Mouse (Mus musculus) limb, embryonic 14.5 days (tissue): ENCODE data around the gene Tubgcp2. TPM values are rescaled to one million over a fixed set of nuclear protein-coding genes. Genes with fewer than 3 reads are reported as not detected.

Source experiments
- ATAC-seq: fragments of 200-750 bp; cut with Nextera tagmentation; 2 replicates; pipeline ENCODE4 v1.8.0; 2017; ENCODE audit warnings: low read depth, moderate number of reproducible peaks, moderate TSS enrichment; ENCODE audit not compliant: low FRiP score
- DNase-seq: peaks from one replicate; pipeline ENCODE4 v3.0.0-alpha.2; 2015; ENCODE audit warnings: low spot score
- H3K27ac ChIP-seq: fragments of 300-500 bp; sonication (generic); replicated peaks from 2 replicates; pipeline ENCODE4 v1.5.1; 2014; ENCODE audit warnings: low read depth, mild to moderate bottlenecking, low read length, moderate library complexity, mixed read lengths
- H3K27me3 ChIP-seq: fragments of 300-500 bp; sonication (generic); 2 replicates; pipeline ENCODE4 v1.6.1; 2014; ENCODE audit warnings: low read length, mixed read lengths; ENCODE audit not compliant: control insufficient read depth, insufficient read depth
- H3K36me3 ChIP-seq: fragments of 300-500 bp; sonication (generic); 2 replicates; pipeline ENCODE4 v1.6.1; 2014; ENCODE audit warnings: mild to moderate bottlenecking, low read length, moderate library complexity, mixed read lengths; ENCODE audit not compliant: control insufficient read depth, insufficient read depth
- H3K4me1 ChIP-seq: fragments of 300-500 bp; sonication (generic); 2 replicates; pipeline ENCODE4 v1.6.1; 2014; ENCODE audit warnings: antibody characterized with exemption, low read length, mixed read lengths; ENCODE audit not compliant: control insufficient read depth, insufficient read depth
- H3K4me2 ChIP-seq: fragments of 300-500 bp; sonication (generic); replicated peaks from 2 replicates; pipeline ENCODE4 v1.6.1; 2014; ENCODE audit warnings: low read depth, mild to moderate bottlenecking, low read length, moderate library complexity; ENCODE audit not compliant: severe bottlenecking
- H3K4me3 ChIP-seq: fragments of 300-500 bp; sonication (generic); replicated peaks from 2 replicates; pipeline ENCODE4 v1.5.1; 2014; ENCODE audit warnings: low read length
- H3K9ac ChIP-seq: fragments of 300-500 bp; sonication (generic); 2 replicates; pipeline ENCODE4 v1.6.1; 2014; ENCODE audit warnings: mild to moderate bottlenecking, low read depth, low read length, moderate library complexity; ENCODE audit not compliant: severe bottlenecking
- H3K9me3 ChIP-seq: fragments of 300-500 bp; sonication (generic); 2 replicates; pipeline ENCODE4 v1.6.1; 2016; ENCODE audit warnings: low read length; ENCODE audit not compliant: control insufficient read depth
- POLR2A ChIP-seq: fragments of 200-500 bp; IDR thresholded peaks from 2 replicates; pipeline ENCODE4 v1.8.0; 2012; ENCODE audit warnings: inconsistent platforms, mild to moderate bottlenecking, moderate library complexity, borderline replicate concordance; ENCODE audit not compliant: insufficient read depth, insufficient read length; ENCODE audit errors: extremely low read depth
- WGBS: fragments of 180-500 bp; shearing (Covaris S2); extraction: QIAGEN DNeasy Blood & Tissue Kit; methylation state at CpG from one replicate; pipeline ENCODE4 v1.1.7; 2014; 5-methylcytosine and 5-hydroxymethylcytosine counted together
- microRNA counts: library from miRNA; unstranded; fragments of <30 nt; microRNA quantifications from one replicate; lab custom pipeline; 2016
- microRNA-seq: library from miRNA; unstranded; fragments of <30 nt; microRNA quantifications from one replicate; pipeline ENCODE4, GENCODE M21; 2016
- polyA plus RNA-seq, 2 experiments: library from polyadenylated mRNA; depleted of rRNA in 1 of 2; stranded (reverse) in 1 of 2; unstranded in 1 of 2; fragments of >200 nt; fragmentation: Nextera tagmentation in 1 of 2; extraction: Ambion mirVana in 1 of 2; gene quantifications; 2 replicates each; pipeline versions ENCODE4 v1.2.1 to v1.2.3; 2012 to 2014

Gene Tubgcp2
- polyA plus RNA-seq, 2 experiments: 58.8 to 69.1 TPM

DNA sequence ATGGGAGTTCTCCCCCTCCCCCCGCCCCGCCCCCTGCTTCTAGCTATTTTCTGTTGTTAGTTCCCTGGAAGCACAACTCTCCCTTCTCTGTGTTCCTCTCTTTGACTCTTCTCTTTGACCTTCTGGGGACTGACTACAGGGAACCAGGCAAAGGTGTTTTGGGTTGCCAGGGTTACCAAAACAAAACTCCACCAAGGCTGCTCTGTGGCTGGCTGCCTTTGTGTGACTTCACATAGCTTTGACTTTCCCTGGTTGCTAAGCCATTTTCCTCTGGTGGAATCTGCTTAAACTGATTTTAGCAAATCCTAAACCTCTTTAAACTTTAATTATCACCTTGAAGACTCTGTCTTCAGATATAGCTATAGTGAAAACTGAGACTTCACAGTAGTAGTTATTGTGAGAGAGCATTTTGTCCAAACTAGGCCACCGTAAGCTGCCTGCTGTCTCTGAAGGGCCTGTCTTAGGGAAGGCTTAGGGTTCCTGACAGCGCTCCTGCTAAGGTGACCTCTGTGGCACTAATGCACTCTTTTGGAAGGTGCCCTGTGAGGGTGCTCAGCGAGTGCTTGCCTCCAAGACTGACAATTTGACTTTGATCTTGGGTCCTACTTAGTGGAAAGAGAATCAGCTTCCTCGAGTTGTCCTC is 84.4 kb downstream of the Tubgcp2 start:
- no peaks in the 10 kb centered on the region for H3K4me1 ChIP-seq
- DNase-seq: no peak
- H3K9ac ChIP-seq: no peak overlapping the region
- no peaks in the 10 kb centered on the region for H3K36me3 ChIP-seq
- no peak overlapping the region for H3K4me3 ChIP-seq
- TF ChIP-seq POLR2A: no peak
- no peak overlapping the region for H3K4me2 ChIP-seq
- no peak for ATAC-seq
- no peak overlapping the region for H3K27ac ChIP-seq
- no peaks in the 10 kb centered on the region for H3K9me3 ChIP-seq
- 64% methylated on average over 6 of the region's 6 CpGs for WGBS
- peaks cover 27% of the 10 kb centered on the region for H3K27me3 ChIP-seq

DNA sequence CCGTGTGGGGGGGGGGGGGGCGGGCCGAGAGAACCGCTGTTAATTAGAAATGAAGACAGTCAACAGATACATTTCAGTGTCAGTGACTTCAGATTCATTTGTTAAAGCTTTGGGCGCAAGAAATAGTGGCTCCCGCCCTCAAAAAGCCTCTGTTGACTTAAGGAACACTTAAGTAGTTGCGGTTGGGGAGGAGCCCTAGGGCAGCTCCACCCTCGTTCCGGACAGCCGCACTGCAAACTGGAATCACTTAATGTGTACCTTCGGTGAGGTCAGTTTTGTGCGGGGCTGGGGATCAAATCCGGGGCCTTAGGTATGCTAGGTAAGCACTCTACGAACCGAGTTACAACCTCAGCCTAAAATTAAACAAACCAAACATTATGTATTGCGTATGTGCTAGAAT is 85.4 kb downstream of the Tubgcp2 start:
- ATAC-seq: no peak
- H3K36me3 ChIP-seq: no peaks in the 10 kb centered on the region
- no peak for TF ChIP-seq POLR2A
- peak overlapping the region; percentile 49 for H3K9ac ChIP-seq
- H3K4me2 ChIP-seq: peak overlapping the region; percentile 73
- no peaks in the 10 kb centered on the region for H3K9me3 ChIP-seq
- H3K27ac ChIP-seq: peak overlapping the region; percentile 35; the same call in 1 of the 2 replicates
- DNase-seq: no peak
- no peaks in the 10 kb centered on the region for H3K4me1 ChIP-seq
- H3K4me3 ChIP-seq: peak overlapping the region; percentile 53
- WGBS: 4% methylated on average over 14 of the region's 16 CpGs
- peaks cover 34% of the 10 kb centered on the region for H3K27me3 ChIP-seq

DNA sequence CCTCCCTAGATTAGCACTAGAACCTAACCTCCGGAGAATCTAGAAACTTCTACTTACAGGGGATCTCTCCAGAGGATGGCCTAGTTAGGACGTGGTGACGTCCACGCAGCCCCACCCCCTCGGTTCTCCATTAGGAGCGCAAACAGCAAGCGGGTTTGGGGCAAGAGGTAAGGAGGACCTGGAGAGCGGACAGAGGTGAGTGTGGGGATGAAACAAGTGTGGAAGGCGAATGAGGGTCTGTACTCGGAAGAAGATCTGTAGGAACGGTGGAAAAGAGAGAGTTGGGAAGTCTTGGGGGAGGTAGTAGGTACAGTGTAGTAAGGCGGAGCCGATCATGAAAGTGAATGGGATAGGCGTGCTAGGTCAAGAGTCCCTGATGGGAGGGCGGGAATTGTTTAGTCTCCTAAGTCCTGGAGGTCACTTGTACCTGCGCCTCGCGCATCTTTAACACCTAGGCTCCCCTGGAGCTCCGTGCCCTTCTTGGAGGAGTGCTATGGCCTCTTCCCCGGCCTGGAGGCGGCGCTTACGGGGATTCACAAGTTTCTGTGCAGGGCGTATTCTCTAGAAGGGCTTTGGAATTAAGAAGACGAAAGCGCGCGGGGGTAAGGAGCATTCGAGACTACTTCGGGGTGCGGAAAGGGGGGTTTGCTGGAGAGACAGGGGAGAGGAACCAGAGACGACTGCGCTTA is 86.0 kb downstream of the Tubgcp2 start:
- Histone ChIP-seq H3K9me3 (no peaks in the 10 kb centered on the region), H3K27me3 (peaks cover 40% of the 10 kb centered on the region), H3K4me3 (peak overlapping the region; percentile 53), H3K27ac (peak overlapping the region; percentile 35; the same call in 1 of the 2 replicates), H3K4me1 (no peaks in the 10 kb centered on the region), H3K4me2 (peak overlapping the region; percentile 73), H3K36me3 (no peaks in the 10 kb centered on the region), H3K9ac (peak overlapping the region; percentile 49)
- ATAC-seq (peak; percentile 79), DNase-seq (peak; percentile 53)
- 0 out of 2 replicates have a peak, but pooled peaks have one; percentile 15 for TF ChIP-seq POLR2A
- under 1% methylated on average over 33 of the region's 33 CpGs for WGBS

GRCm38 (mm10) chr7:139949893-139950282 is 86.6 kb downstream of the Tubgcp2 start:
- peak overlapping the region; percentile 49 for H3K9ac ChIP-seq
- no peaks in the 10 kb centered on the region for H3K4me1 ChIP-seq
- no peak overlapping the region for H3K27ac ChIP-seq
- WGBS: under 1% methylated on average over 15 of the region's 15 CpGs
- H3K4me2 ChIP-seq: peak overlapping the region; percentile 73
- no peaks in the 10 kb centered on the region for H3K36me3 ChIP-seq
- DNase-seq (peak; percentile 72), ATAC-seq (peak; percentile 88)
- TF ChIP-seq POLR2A: no peak
- peaks cover 44% of the 10 kb centered on the region for H3K27me3 ChIP-seq
- no peaks in the 10 kb centered on the region for H3K9me3 ChIP-seq
- H3K4me3 ChIP-seq: peak overlapping the region; percentile 53

DNA sequence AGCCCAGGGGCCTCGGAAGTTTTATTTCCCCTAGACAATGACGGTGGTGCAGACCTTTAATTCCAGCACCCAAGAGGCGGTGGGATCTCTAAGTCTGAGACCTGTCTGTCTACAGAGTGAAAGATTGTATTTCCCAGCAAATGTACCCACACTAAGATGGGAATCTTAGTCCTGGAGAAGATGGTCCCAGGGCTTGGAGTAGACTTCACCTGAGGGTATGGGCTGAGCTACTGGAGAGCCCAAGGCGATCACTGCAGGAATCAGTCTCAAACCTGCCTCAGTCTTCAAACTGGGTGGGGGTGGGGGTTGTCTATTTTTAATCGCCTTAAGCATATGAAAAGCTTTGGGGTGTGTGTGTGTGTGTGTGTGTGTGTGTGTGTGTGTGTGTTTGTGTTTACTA is 90.4 kb downstream of the Tubgcp2 start:
- Histone ChIP-seq H3K4me3 (no peak overlapping the region), H3K9me3 (no peaks in the 10 kb centered on the region), H3K36me3 (no peaks in the 10 kb centered on the region), H3K27ac (no peak overlapping the region), H3K4me2 (no peak overlapping the region), H3K27me3 (peaks cover 69% of the 10 kb centered on the region), H3K4me1 (no peaks in the 10 kb centered on the region), H3K9ac (no peak overlapping the region)
- WGBS: 29% methylated on average over 5 of the region's 5 CpGs
- no peak for TF ChIP-seq POLR2A
- ATAC-seq: no peak
- no peak for DNase-seq

MicroRNAs encoded within 50 kb of the gene (microRNA counts, 519-probe panel; counts per million panel counts)
- 1,743 counts per million, percentile 17 among the panel's probes with 10 or more counts for microRNA mmu-miR-202-3p (lab: Ali Mortazavi, UCI)
- microRNA mmu-miR-202-5p (lab: Ali Mortazavi, UCI): 2,465 counts per million, percentile 41 among the panel's probes with 10 or more counts

Small RNA genes lying within 50 kb of the gene (microRNA-seq; reads per million reads assigned to microRNA genes)
- gene Mir202: not detected
- not detected for gene Mir7062
- not detected for gene mmu-mir-7686

Other genes starting within 250 kb of the Tubgcp2 start
- gene Adgra1, start 202.5 kb downstream of the Tubgcp2 start, polyA plus RNA-seq (2012; rRNA removed): 0.16 and 0.19 TPM in 2 replicates
- gene Adgra1, start 202.5 kb downstream of the Tubgcp2 start, polyA plus RNA-seq (2014; fragmentation: Nextera tagmentation; extraction: Ambion mirVana): 0.40 and 0.57 TPM in 2 replicates
- gene Kndc1, start 142.0 kb downstream of the Tubgcp2 start, polyA plus RNA-seq (2012; rRNA removed): 0.35 and 0.45 TPM in 2 replicates
- gene Kndc1, start 142.0 kb downstream of the Tubgcp2 start, polyA plus RNA-seq (2014; fragmentation: Nextera tagmentation; extraction: Ambion mirVana): 0.10 and 0.22 TPM in 2 replicates
- gene Utf1, start 92.9 kb downstream of the Tubgcp2 start, polyA plus RNA-seq (2012; rRNA removed): 0.10 and 0.11 TPM in 2 replicates
- 0.15 TPM in 1 of 2 replicates, not detected in the other for gene Utf1, start 92.9 kb downstream of the Tubgcp2 start, polyA plus RNA-seq (2014; fragmentation: Nextera tagmentation; extraction: Ambion mirVana)
- gene 6430531B16Rik, start 57.9 kb downstream of the Tubgcp2 start, polyA plus RNA-seq (2012; rRNA removed): 0.08 and 0.40 TPM in 2 replicates
- gene 6430531B16Rik, start 57.9 kb downstream of the Tubgcp2 start, polyA plus RNA-seq (2014; fragmentation: Nextera tagmentation; extraction: Ambion mirVana): 0.75 TPM in 1 of 2 replicates, not detected in the other
- 8.8 and 9.5 TPM in 2 replicates for gene Adam8, start 44.1 kb downstream of the Tubgcp2 start, polyA plus RNA-seq (2012; rRNA removed)
- 1.8 and 2.2 TPM in 2 replicates for gene Adam8, start 44.1 kb downstream of the Tubgcp2 start, polyA plus RNA-seq (2014; fragmentation: Nextera tagmentation; extraction: Ambion mirVana)
- gene Zfp511, start 278 bp downstream of the Tubgcp2 start, polyA plus RNA-seq (2012; rRNA removed): 58.3 and 75.1 TPM in 2 replicates
- 37.2 and 41.1 TPM in 2 replicates for gene Zfp511, start 278 bp downstream of the Tubgcp2 start, polyA plus RNA-seq (2014; fragmentation: Nextera tagmentation; extraction: Ambion mirVana)
- gene Msx3, start 12.4 kb upstream of the Tubgcp2 start, polyA plus RNA-seq (2012; rRNA removed): not detected in 2 replicates
- gene Msx3, start 12.4 kb upstream of the Tubgcp2 start, polyA plus RNA-seq (2014; fragmentation: Nextera tagmentation; extraction: Ambion mirVana): not detected in 2 replicates
- 0.46 and 0.65 TPM in 2 replicates for gene Caly, start 45.9 kb upstream of the Tubgcp2 start, polyA plus RNA-seq (2012; rRNA removed)
- 0.69 and 0.77 TPM in 2 replicates for gene Caly, start 45.9 kb upstream of the Tubgcp2 start, polyA plus RNA-seq (2014; fragmentation: Nextera tagmentation; extraction: Ambion mirVana)
- gene Prap1, start 56.7 kb upstream of the Tubgcp2 start, polyA plus RNA-seq (2012; rRNA removed): 0.80 and 13.6 TPM in 2 replicates
- gene Prap1, start 56.7 kb upstream of the Tubgcp2 start, polyA plus RNA-seq (2014; fragmentation: Nextera tagmentation; extraction: Ambion mirVana): 0.33 TPM in 1 of 2 replicates, not detected in the other
- gene Fuom, start 65.8 kb upstream of the Tubgcp2 start, polyA plus RNA-seq (2012; rRNA removed): 30.3 TPM in 2 replicates
- gene Fuom, start 65.8 kb upstream of the Tubgcp2 start, polyA plus RNA-seq (2014; fragmentation: Nextera tagmentation; extraction: Ambion mirVana): 28.3 and 28.8 TPM in 2 replicates
- gene Paox, start 79.1 kb upstream of the Tubgcp2 start, polyA plus RNA-seq (2012; rRNA removed): 12.6 and 13.5 TPM in 2 replicates
- 17.8 and 19.4 TPM in 2 replicates for gene Paox, start 79.1 kb upstream of the Tubgcp2 start, polyA plus RNA-seq (2014; fragmentation: Nextera tagmentation; extraction: Ambion mirVana)
- gene Echs1, start 79.8 kb upstream of the Tubgcp2 start, polyA plus RNA-seq (2012; rRNA removed): 78.1 and 127 TPM in 2 replicates
- gene Echs1, start 79.8 kb upstream of the Tubgcp2 start, polyA plus RNA-seq (2014; fragmentation: Nextera tagmentation; extraction: Ambion mirVana): 153 and 159 TPM in 2 replicates
- 26.5 and 28.8 TPM in 2 replicates for gene Mtg1, start 100.9 kb upstream of the Tubgcp2 start, polyA plus RNA-seq (2012; rRNA removed)
- 22.9 and 28.4 TPM in 2 replicates for gene Mtg1, start 100.9 kb upstream of the Tubgcp2 start, polyA plus RNA-seq (2014; fragmentation: Nextera tagmentation; extraction: Ambion mirVana)
- 0.20 and 0.24 TPM in 2 replicates for gene Sprn, start 118.2 kb upstream of the Tubgcp2 start, polyA plus RNA-seq (2012; rRNA removed)
- gene Sprn, start 118.2 kb upstream of the Tubgcp2 start, polyA plus RNA-seq (2014; fragmentation: Nextera tagmentation; extraction: Ambion mirVana): 0.14 and 0.26 TPM in 2 replicates
- not detected in 2 replicates for gene Olfr522, start 128.1 kb upstream of the Tubgcp2 start, polyA plus RNA-seq (2012; rRNA removed)
- gene Olfr522, start 128.1 kb upstream of the Tubgcp2 start, polyA plus RNA-seq (2014; fragmentation: Nextera tagmentation; extraction: Ambion mirVana): not detected in 2 replicates
- not detected in 2 replicates for gene Olfr523, start 136.5 kb upstream of the Tubgcp2 start, polyA plus RNA-seq (2012; rRNA removed)
- gene Olfr523, start 136.5 kb upstream of the Tubgcp2 start, polyA plus RNA-seq (2014; fragmentation: Nextera tagmentation; extraction: Ambion mirVana): not detected in 2 replicates
- not detected in 2 replicates for gene Olfr524, start 169.3 kb upstream of the Tubgcp2 start, polyA plus RNA-seq (2012; rRNA removed)
- not detected in 2 replicates for gene Olfr524, start 169.3 kb upstream of the Tubgcp2 start, polyA plus RNA-seq (2014; fragmentation: Nextera tagmentation; extraction: Ambion mirVana)
- 0.04 and 0.05 TPM in 2 replicates for gene Cd163l1, start 181.6 kb upstream of the Tubgcp2 start, polyA plus RNA-seq (2012; rRNA removed)
- gene Cd163l1, start 181.6 kb upstream of the Tubgcp2 start, polyA plus RNA-seq (2014; fragmentation: Nextera tagmentation; extraction: Ambion mirVana): 0.11 TPM in 2 replicates
- 0.01 and 0.03 TPM in 2 replicates for gene 5830411N06Rik, start 210.6 kb upstream of the Tubgcp2 start, polyA plus RNA-seq (2012; rRNA removed)
- gene 5830411N06Rik, start 210.6 kb upstream of the Tubgcp2 start, polyA plus RNA-seq (2014; fragmentation: Nextera tagmentation; extraction: Ambion mirVana): not detected in 2 replicates